Mouse (Mus musculus) stomach, postnatal 0 days (tissue): ENCODE data around the gene Slc38a2. TPM values are rescaled to one million over a fixed set of nuclear protein-coding genes. Genes with fewer than 3 reads are reported as not detected.
A peak's percentile ranks its signal among the peaks of the same experiment; 100 is the strongest.

Experiments
- ATAC-seq: fragments of 200-750 bp; cut with Nextera tagmentation; 2 replicates; pipeline ENCODE4 v1.8.0; 2017; ENCODE audit not compliant: low FRiP score, low TSS enrichment
- DNase-seq: peaks from one replicate; pipeline ENCODE4 v3.0.0-alpha.2; 2016; ENCODE audit warnings: low spot score
- H3K27ac ChIP-seq: fragments of 300-500 bp; sonication (generic); replicated peaks from 2 replicates; pipeline ENCODE4 v1.5.1; 2014; ENCODE audit warnings: mild to moderate bottlenecking, control low read depth
- H3K27me3 ChIP-seq: fragments of 300-500 bp; sonication (generic); 2 replicates; pipeline ENCODE4 v1.6.1; 2014; ENCODE audit warnings: low read length; ENCODE audit not compliant: control insufficient read depth, insufficient read depth
- H3K36me3 ChIP-seq: fragments of 300-500 bp; sonication (generic); 2 replicates; pipeline ENCODE4 v1.6.1; 2014; ENCODE audit warnings: low read length, mixed read lengths; ENCODE audit not compliant: control insufficient read depth, insufficient read depth
- H3K4me1 ChIP-seq: fragments of 300-500 bp; sonication (generic); replicated peaks from 2 replicates; pipeline ENCODE4 v1.6.1; 2014; ENCODE audit warnings: antibody characterized with exemption; ENCODE audit not compliant: control insufficient read depth, insufficient read depth
- H3K4me2 ChIP-seq: fragments of 300-500 bp; sonication (generic); replicated peaks from 2 replicates; pipeline ENCODE4 v1.6.1; 2014; ENCODE audit warnings: low read depth, mild to moderate bottlenecking, control low read depth, moderate library complexity
- H3K4me3 ChIP-seq: fragments of 300-500 bp; sonication (generic); 2 replicates; pipeline ENCODE4 v1.5.1; 2014; ENCODE audit warnings: low read depth, low read length, control low read depth
- H3K9ac ChIP-seq: fragments of 300-500 bp; sonication (generic); 2 replicates; pipeline ENCODE4 v1.6.1; 2014; ENCODE audit warnings: mild to moderate bottlenecking, low read length, control low read depth, mixed read lengths
- H3K9me3 ChIP-seq: fragments of 300-500 bp; sonication (generic); 2 replicates; pipeline ENCODE4 v1.6.1; 2016; ENCODE audit warnings: low read length; ENCODE audit not compliant: control insufficient read depth
- CTCF ChIP-seq: IDR thresholded peaks from 2 replicates; pipeline ENCODE4 v1.5.1; 2016; ENCODE audit warnings: antibody characterized with exemption, low read depth, mild to moderate bottlenecking, moderate library complexity
- EP300 ChIP-seq: optimal IDR thresholded peaks from 2 replicates; pipeline ENCODE3; 2016; ENCODE audit warnings: antibody characterized with exemption
- WGBS: fragments of 180-500 bp; shearing (Covaris S2); extraction: QIAGEN DNeasy Blood & Tissue Kit; methylation state at CpG from one replicate; pipeline ENCODE4 v1.1.7; 2014; 5-methylcytosine and 5-hydroxymethylcytosine counted together
- polyA plus RNA-seq: library from polyadenylated mRNA; unstranded; fragments of >200 nt; fragmentation: Nextera tagmentation; extraction: Ambion mirVana; gene quantifications from 2 replicates; pipeline ENCODE4 v1.2.1, GENCODE M21; 2015

The Slc38a2 gene
- polyA plus RNA-seq, 1 experiment from 2014 or later = 55.3 TPM

- H3K4me2 ChIP-seq = no peak overlapping the region
- 0 out of 2 replicates have a peak, but pooled peaks cover 2% of the 10 kb centered on the region for H3K4me1 ChIP-seq
- H3K27me3 ChIP-seq = no peaks in the 10 kb centered on the region
- ATAC-seq = no peak
- H3K4me3 ChIP-seq = no peak overlapping the region
- no peak for DNase-seq
- no peak overlapping the region for H3K9ac ChIP-seq
- WGBS = 58% methylated on average over 18 of the region's 18 CpGs
- no peaks in the 10 kb centered on the region for H3K9me3 ChIP-seq
- no peak for TF ChIP-seq CTCF
- no peak for TF ChIP-seq EP300
- H3K27ac ChIP-seq = peak overlapping the region; percentile 77; the same call in 1 of the 2 replicates
- H3K36me3 ChIP-seq = no peaks in the 10 kb centered on the region
Measured at GRCm38 (mm10) chr15:96744153-96744881, 44.8 kb upstream of the Slc38a2 start.

- 34% methylated on average over 6 of the region's 6 CpGs for whole genome bisulfite sequencing
- no peak overlapping the region for H3K9ac ChIP-seq
- no peaks in the 10 kb centered on the region for H3K27me3 ChIP-seq
- DNase-seq (peak; percentile 68), ATAC-seq (peak; percentile 94)
- H3K36me3 ChIP-seq = no peaks in the 10 kb centered on the region
- TF ChIP-seq CTCF = no peak
- no peak for TF ChIP-seq EP300
- no peak overlapping the region for H3K4me2 ChIP-seq
- no peak overlapping the region for H3K4me3 ChIP-seq
- no peaks in the 10 kb centered on the region for H3K9me3 ChIP-seq
- peak overlapping the region; percentile 77 for H3K27ac ChIP-seq
- H3K4me1 ChIP-seq = 0 out of 2 replicates have a peak, but pooled peaks cover 2% of the 10 kb centered on the region
Measured at GRCm38 (mm10) chr15:96743257-96743656, 43.7 kb upstream of the Slc38a2 start.

GRCm38 (mm10) chr15:96742591-96743241 is 43.2 kb upstream of the Slc38a2 start:
- H3K4me3 ChIP-seq = no peak overlapping the region
- H3K4me2 ChIP-seq = no peak overlapping the region
- DNase-seq (no peak), ATAC-seq (peak; percentile 36; the same call in 1 of the 2 replicates)
- peak overlapping the region; percentile 50; the same call in 1 of the 2 replicates for H3K27ac ChIP-seq
- 81% methylated on average over 16 of the region's 16 CpGs for WGBS
- H3K4me1 ChIP-seq = 0 out of 2 replicates have a peak, but pooled peaks cover 2% of the 10 kb centered on the region
- TF ChIP-seq CTCF (no peak), EP300 (no peak)
- no peaks in the 10 kb centered on the region for H3K9me3 ChIP-seq
- H3K9ac ChIP-seq = no peak overlapping the region
- H3K36me3 ChIP-seq = no peaks in the 10 kb centered on the region
- H3K27me3 ChIP-seq = no peaks in the 10 kb centered on the region

- no peak overlapping the region for H3K27ac ChIP-seq
- no peaks in the 10 kb centered on the region for H3K9me3 ChIP-seq
- ATAC-seq (no peak), DNase-seq (no peak)
- no peaks in the 10 kb centered on the region for H3K36me3 ChIP-seq
- H3K9ac ChIP-seq = no peak overlapping the region
- TF ChIP-seq EP300 = no peak
- TF ChIP-seq CTCF = no peak
- WGBS = 78% methylated on average over 7 of the region's 7 CpGs
- H3K27me3 ChIP-seq = no peaks in the 10 kb centered on the region
- no peak overlapping the region for H3K4me3 ChIP-seq
- H3K4me1 ChIP-seq = 0 out of 2 replicates have a peak, but pooled peaks cover 2% of the 10 kb centered on the region
- no peak overlapping the region for H3K4me2 ChIP-seq
Measured at GRCm38 (mm10) chr15:96740865-96741561, 41.5 kb upstream of the Slc38a2 start.

GRCm38 (mm10) chr15:96740091-96740490 is 40.6 kb upstream of the Slc38a2 start:
- H3K9me3 ChIP-seq = no peaks in the 10 kb centered on the region
- 81% methylated on average over 4 of the region's 4 CpGs for WGBS
- no peaks in the 10 kb centered on the region for H3K27me3 ChIP-seq
- no peak overlapping the region for H3K9ac ChIP-seq
- ATAC-seq (no peak), DNase-seq (no peak)
- H3K4me2 ChIP-seq = no peak overlapping the region
- no peaks in the 10 kb centered on the region for H3K36me3 ChIP-seq
- TF ChIP-seq EP300 (no peak), CTCF (no peak)
- no peak overlapping the region for H3K4me3 ChIP-seq
- H3K4me1 ChIP-seq = 0 out of 2 replicates have a peak, but pooled peaks cover 2% of the 10 kb centered on the region
- H3K27ac ChIP-seq = no peak overlapping the region
